Mouse (Mus musculus): Measurements from ENCODE around the gene Gm49027.
"Not testable (repeated sequence)": the region's sequence is repeated elsewhere in the genome, so short reads cannot be mapped to it uniquely, and the experiment has no call there.

Gene Gm49027

GRCm38 (mm10) chr5:123525281-123525680 is at the start of gene Gm49027:
Gene Gm49027 (minus strand): TSS chr5:123525488.
- no peak for DNase-seq

- DNase-seq: no peak
These were observed 48.1 kb upstream of the Gm49027 start for GRCm38 (mm10) chr5:123573362-123573761.

- peak; percentile 98 to 99 for DNase-seq
These were observed 47.3 kb upstream of the Gm49027 start, which contains the start of gene Vps33a for GRCm38 (mm10) chr5:123572357-123573186. Gene Vps33a (minus strand): TSS chr5:123573038.

- no peak for DNase-seq
These were observed 35.8 kb upstream of the Gm49027 start for GRCm38 (mm10) chr5:123561128-123561527.

- DNase-seq: no peak
These were observed 34.3 kb upstream of the Gm49027 start for GRCm38 (mm10) chr5:123559588-123559987.

- DNase-seq: no peak
These were observed 31.2 kb upstream of the Gm49027 start for GRCm38 (mm10) chr5:123556451-123556850.

GRCm38 (mm10) chr5:123555693-123556092 is 30.4 kb upstream of the Gm49027 start:
- no peak for DNase-seq

- DNase-seq: no peak
These were observed 8.5 kb upstream of the Gm49027 start for GRCm38 (mm10) chr5:123533801-123534200.

GRCm38 (mm10) chr5:123530056-123530455 is 4.8 kb upstream of the Gm49027 start:
- peak in 1 of 2 experiments; percentile 3 for DNase-seq

GRCm38 (mm10) chr5:123528641-123529040 is 3.4 kb upstream of the Gm49027 start:
- peak in 1 of 2 experiments; percentile 1 for DNase-seq

- DNase-seq: no peak
These were observed 718 bp upstream of the Gm49027 start for GRCm38 (mm10) chr5:123525916-123526495.

- no peak for DNase-seq
These were observed 916 bp downstream of the Gm49027 start for GRCm38 (mm10) chr5:123524393-123524750.

GRCm38 (mm10) chr5:123523692-123524392 is 1.4 kb downstream of the Gm49027 start, which contains the start of gene Diablo:
Gene Diablo (minus strand): TSS chr5:123524176.
- peak; percentile 99 for DNase-seq

GRCm38 (mm10) chr5:123522166-123522565 is 3.1 kb downstream of the Gm49027 start:
- no peak for DNase-seq

GRCm38 (mm10) chr5:123521621-123522020 is 3.7 kb downstream of the Gm49027 start:
- no peak for DNase-seq

GRCm38 (mm10) chr5:123520666-123521065 is 4.6 kb downstream of the Gm49027 start:
- DNase-seq: peak in 1 of 2 experiments; percentile 9

- DNase-seq: no peak
These were observed 10.4 kb downstream of the Gm49027 start for GRCm38 (mm10) chr5:123514871-123515270.

- DNase-seq: no peak
These were observed 13.2 kb downstream of the Gm49027 start for GRCm38 (mm10) chr5:123512102-123512501.

GRCm38 (mm10) chr5:123511426-123511825 is 13.9 kb downstream of the Gm49027 start:
- not testable (repeated sequence) for DNase-seq

GRCm38 (mm10) chr5:123510160-123510559 is 15.1 kb downstream of the Gm49027 start, which contains the start of gene B3gnt4:
Gene B3gnt4 (plus strand): TSS chr5:123510460.
- no peak for DNase-seq

GRCm38 (mm10) chr5:123508921-123509320 is 16.4 kb downstream of the Gm49027 start:
- no peak for DNase-seq

- DNase-seq: peak; percentile 85 to 86
These were observed 17.2 kb downstream of the Gm49027 start for GRCm38 (mm10) chr5:123507936-123508723.

GRCm38 (mm10) chr5:123501973-123502372 is 23.3 kb downstream of the Gm49027 start:
- DNase-seq: no peak
